Mouse (Mus musculus) midbrain, embryonic 14.5 days (tissue): ENCODE measurements at regions not wholly inside any gene's neighbourhood (a gene's known extent, or its start where the extent isn't known, plus 50 kb on each side); places are given as distances from the start of the nearest gene placed in this dataset.

Experiments used
- ATAC-seq: fragments of 200-750 bp; cut with Nextera tagmentation; 2 replicates; pipeline ENCODE4 v1.8.0; 2017; ENCODE audit warnings: moderate number of reproducible peaks, moderate library complexity; ENCODE audit not compliant: low FRiP score, low TSS enrichment
- DNase-seq: peaks from one replicate; pipeline ENCODE4 v3.0.0-alpha.2; 2015
- H3K27ac ChIP-seq: fragments of 300-500 bp; sonication (generic); replicated peaks from 2 replicates; pipeline ENCODE4 v1.5.1; 2014; ENCODE audit warnings: mild to moderate bottlenecking, low read depth, low read length, moderate library complexity
- H3K27me3 ChIP-seq: fragments of 300-500 bp; sonication (generic); 2 replicates; pipeline ENCODE4 v1.6.1; 2014; ENCODE audit warnings: low read length, control low read depth, mixed read lengths; ENCODE audit not compliant: control insufficient read depth, insufficient read depth
- H3K36me3 ChIP-seq: fragments of 300-500 bp; sonication (generic); 2 replicates; pipeline ENCODE4 v1.6.1; 2014; ENCODE audit warnings: low read length, control low read depth; ENCODE audit not compliant: control insufficient read depth, insufficient read depth
- H3K4me1 ChIP-seq: fragments of 300-500 bp; sonication (generic); 2 replicates; pipeline ENCODE4 v1.6.1; 2014; ENCODE audit warnings: mild to moderate bottlenecking, antibody characterized with exemption, low read length, control low read depth; ENCODE audit not compliant: control insufficient read depth, insufficient read depth
- H3K4me2 ChIP-seq: fragments of 300-500 bp; sonication (generic); 2 replicates; pipeline ENCODE4 v1.6.1; 2014; ENCODE audit warnings: mild to moderate bottlenecking, low read length, moderate library complexity
- H3K4me3 ChIP-seq: fragments of 300-500 bp; sonication (generic); replicated peaks from 2 replicates; pipeline ENCODE4 v1.5.1; 2014; ENCODE audit warnings: low read depth, low read length
- H3K9ac ChIP-seq: fragments of 300-500 bp; sonication (generic); replicated peaks from 2 replicates; pipeline ENCODE4 v1.6.1; 2014; ENCODE audit warnings: mild to moderate bottlenecking, low read length, moderate library complexity
- H3K9me3 ChIP-seq: fragments of 300-500 bp; sonication (generic); 2 replicates; pipeline ENCODE4 v1.6.1; 2016; ENCODE audit warnings: low read length, control low read depth, mixed read lengths; ENCODE audit not compliant: control insufficient read depth
- WGBS: fragments of 180-500 bp; shearing (Covaris S2); extraction: QIAGEN DNeasy Blood & Tissue Kit; methylation state at CpG from one replicate; pipeline ENCODE4 v1.1.7; 2014; 5-methylcytosine and 5-hydroxymethylcytosine counted together

DNA sequence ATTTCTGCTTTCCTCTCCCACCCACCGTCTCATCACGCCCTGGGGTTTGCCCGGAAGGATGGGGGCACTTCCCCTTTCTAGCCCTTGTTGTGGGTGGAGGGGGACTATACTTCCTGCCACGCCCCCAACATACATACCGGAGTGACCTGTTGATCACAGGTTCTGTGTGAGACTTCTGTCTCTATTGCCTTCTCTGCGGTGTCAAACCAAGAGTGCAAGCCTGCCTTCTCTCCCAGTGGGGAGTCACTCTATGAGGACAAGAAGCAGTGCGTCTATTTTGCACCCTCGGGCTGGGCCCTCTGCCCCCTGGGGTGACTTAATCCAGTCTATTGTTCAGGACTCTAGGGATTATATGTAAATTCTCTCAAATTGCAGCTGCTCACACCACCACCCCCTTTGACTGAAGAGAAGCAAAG is 318.8 kb downstream of the Fam49a start:
- WGBS = 3% methylated on average over 8 of the region's 8 CpGs
- Histone ChIP-seq H3K27ac (no peak overlapping the region), H3K9me3 (no peaks in the 10 kb centered on the region), H3K4me2 (peak overlapping the region; percentile 22; the same call in 1 of the 2 replicates), H3K36me3 (no peaks in the 10 kb centered on the region), H3K4me1 (peaks cover 15% of the 10 kb centered on the region), H3K27me3 (no peaks in the 10 kb centered on the region), H3K9ac (no peak overlapping the region), H3K4me3 (no peak overlapping the region)
- ATAC-seq (peak; percentile 28; the same call in 1 of the 2 replicates), DNase-seq (peak; percentile 26)

DNA sequence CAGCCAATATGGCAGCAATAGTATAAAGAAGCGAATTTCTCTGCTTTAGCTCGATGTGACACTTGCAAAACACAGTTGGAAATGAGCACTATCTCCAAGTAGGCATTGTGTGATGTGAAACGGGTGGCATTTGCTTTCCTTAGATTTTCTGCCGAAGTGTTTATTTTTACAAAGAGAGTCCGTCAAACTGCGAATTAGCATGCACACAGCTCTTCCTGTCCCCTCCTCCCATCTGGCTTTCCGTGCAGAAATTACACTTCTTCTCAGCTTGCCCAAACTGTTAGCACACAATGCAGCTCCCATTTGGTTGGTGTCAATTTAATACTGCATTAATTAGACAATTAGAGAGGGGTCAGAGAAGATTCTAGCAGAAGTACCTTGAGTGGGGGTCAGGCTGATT is 316.3 kb downstream of the Fam49a start:
- no peak overlapping the region for H3K4me3 ChIP-seq
- no peak overlapping the region for H3K4me2 ChIP-seq
- DNase-seq (peak; percentile 15), ATAC-seq (no peak)
- no peaks in the 10 kb centered on the region for H3K9me3 ChIP-seq
- H3K9ac ChIP-seq = no peak overlapping the region
- H3K27me3 ChIP-seq = no peaks in the 10 kb centered on the region
- 75% methylated on average over 7 of the region's 7 CpGs for WGBS
- peaks cover 15% of the 10 kb centered on the region for H3K4me1 ChIP-seq
- no peaks in the 10 kb centered on the region for H3K36me3 ChIP-seq
- H3K27ac ChIP-seq = no peak overlapping the region

DNA sequence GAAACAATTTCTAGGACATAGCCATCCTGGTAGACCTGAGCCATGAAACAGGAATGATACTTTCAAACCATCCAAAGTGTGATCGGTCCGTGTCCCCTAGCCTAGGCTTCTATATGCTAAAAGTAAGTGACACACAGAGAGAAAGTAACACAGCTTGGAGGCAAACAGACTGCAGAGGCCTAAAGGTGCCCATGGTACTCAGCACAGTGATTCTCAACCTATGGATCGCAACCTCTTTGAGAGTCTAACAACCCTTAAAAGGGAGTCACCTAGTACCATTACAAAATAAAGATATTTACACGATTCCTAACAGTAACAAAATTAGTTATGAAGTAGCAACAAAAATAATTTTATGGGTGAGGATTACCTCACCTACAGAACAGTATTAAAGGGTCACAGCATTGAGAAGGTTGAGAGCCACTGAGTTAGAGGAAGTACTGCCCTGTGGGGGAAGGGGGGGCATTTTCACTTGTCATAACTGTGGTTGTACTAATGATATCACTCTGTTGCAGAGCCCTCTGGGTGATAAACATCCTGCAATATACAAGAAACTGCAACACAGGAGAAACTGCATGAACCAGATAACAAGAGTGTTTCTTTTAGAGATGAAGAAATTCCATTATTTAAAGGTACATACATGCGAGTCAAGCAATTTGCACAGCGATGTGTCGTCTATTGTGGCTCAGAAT is 308.8 kb downstream of the Fam49a start:
- Histone ChIP-seq H3K9ac (no peak overlapping the region), H3K4me1 (no peaks in the 10 kb centered on the region), H3K9me3 (no peaks in the 10 kb centered on the region), H3K4me3 (no peak overlapping the region), H3K36me3 (no peaks in the 10 kb centered on the region), H3K27ac (no peak overlapping the region), H3K27me3 (no peaks in the 10 kb centered on the region), H3K4me2 (no peak overlapping the region)
- WGBS = 95% methylated on average over 7 of the region's 7 CpGs
- ATAC-seq = no peak
- DNase-seq = no peak

DNA sequence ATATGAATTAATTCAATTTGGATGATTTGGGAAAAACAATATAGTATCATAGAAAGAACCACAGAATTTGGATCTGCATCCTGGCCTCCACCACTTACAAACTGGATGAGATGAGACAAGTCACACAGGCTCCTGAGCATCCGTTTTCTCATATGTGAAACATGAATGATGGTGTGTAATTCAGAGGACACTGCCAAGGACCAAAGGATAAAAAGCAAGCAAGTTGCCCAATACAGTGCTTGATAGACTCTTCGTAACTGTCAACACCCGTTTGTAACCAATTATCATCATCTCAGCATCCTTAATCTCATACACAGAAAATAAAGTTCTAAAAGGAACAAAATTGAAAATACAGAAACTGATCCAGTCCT is 305.8 kb downstream of the Fam49a start:
- WGBS = 91% methylated on average over 3 of the region's 3 CpGs
- Histone ChIP-seq H3K9me3 (no peaks in the 10 kb centered on the region), H3K4me3 (no peak overlapping the region), H3K4me1 (no peaks in the 10 kb centered on the region), H3K9ac (no peak overlapping the region), H3K27ac (no peak overlapping the region), H3K27me3 (no peaks in the 10 kb centered on the region), H3K36me3 (no peaks in the 10 kb centered on the region), H3K4me2 (no peak overlapping the region)
- no peak for ATAC-seq
- DNase-seq = no peak

DNA sequence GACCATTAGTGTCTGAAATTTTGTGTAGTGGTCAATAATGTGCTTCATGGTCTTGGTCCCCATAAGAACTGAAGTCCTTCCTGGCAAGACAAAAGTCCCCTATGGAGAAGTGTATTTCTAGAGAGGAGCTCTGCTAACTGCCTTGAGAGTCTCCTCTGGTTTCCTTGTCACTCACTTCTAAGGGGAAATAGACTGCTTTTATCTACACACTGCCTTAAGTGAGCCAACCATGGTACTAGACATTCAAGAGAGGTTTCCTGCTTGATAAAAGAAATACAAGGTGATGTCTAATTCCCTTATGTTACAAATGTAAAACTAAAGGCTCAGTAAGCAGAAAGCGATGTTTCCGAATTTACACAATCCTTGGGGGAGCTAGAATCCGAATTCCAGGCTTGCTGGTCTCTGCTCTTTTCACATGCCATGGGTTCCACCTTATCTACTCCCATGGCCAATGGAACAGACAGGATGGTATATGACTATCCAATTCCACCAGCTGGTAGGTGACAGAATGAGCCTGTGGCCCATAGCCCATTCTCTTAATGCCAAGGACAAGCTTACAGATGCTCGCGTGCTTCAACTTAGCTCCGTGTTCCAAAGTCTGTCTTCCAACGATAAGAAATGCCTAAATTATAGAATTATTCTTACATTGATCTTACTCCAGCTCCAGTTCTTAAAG is 305.3 kb downstream of the Fam49a start:
- 95% methylated on average over 7 of the region's 7 CpGs for WGBS
- no peak for ATAC-seq

DNA sequence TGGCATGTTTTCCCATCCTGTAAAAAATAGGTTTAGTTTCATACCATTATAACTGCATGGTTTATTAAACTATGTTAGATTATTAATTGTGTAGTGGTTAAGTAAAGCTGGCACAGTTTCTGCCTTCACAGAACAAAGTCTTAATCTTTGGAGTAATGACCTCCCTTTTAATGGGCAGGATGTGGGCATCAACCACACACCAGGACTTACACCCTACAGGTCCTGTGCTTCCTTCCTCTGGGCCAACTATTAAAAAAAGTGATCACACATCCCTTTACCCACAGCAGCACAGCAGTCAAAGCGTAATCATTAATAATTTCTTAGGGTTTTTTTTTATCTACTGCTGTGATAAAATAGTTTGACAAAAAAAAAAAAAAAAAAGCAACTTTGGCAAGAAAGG is 300.3 kb downstream of the Fam49a start:
- Histone ChIP-seq H3K27ac (no peak overlapping the region), H3K9ac (no peak overlapping the region), H3K4me1 (no peaks in the 10 kb centered on the region), H3K27me3 (no peaks in the 10 kb centered on the region), H3K9me3 (no peaks in the 10 kb centered on the region), H3K4me3 (no peak overlapping the region), H3K36me3 (no peaks in the 10 kb centered on the region), H3K4me2 (no peak overlapping the region)
- ATAC-seq (no peak), DNase-seq (no peak)
- 98% methylated on average over 1 of the region's 1 CpGs for WGBS

More for the DNA sequence above, 305.3 kb downstream of the Fam49a start:
- Histone ChIP-seq H3K4me2 (no peak overlapping the region), H3K4me1 (no peaks in the 10 kb centered on the region), H3K9ac (no peak overlapping the region), H3K27me3 (no peaks in the 10 kb centered on the region), H3K4me3 (no peak overlapping the region), H3K27ac (no peak overlapping the region), H3K9me3 (no peaks in the 10 kb centered on the region), H3K36me3 (no peaks in the 10 kb centered on the region)
- no peak for DNase-seq

DNA sequence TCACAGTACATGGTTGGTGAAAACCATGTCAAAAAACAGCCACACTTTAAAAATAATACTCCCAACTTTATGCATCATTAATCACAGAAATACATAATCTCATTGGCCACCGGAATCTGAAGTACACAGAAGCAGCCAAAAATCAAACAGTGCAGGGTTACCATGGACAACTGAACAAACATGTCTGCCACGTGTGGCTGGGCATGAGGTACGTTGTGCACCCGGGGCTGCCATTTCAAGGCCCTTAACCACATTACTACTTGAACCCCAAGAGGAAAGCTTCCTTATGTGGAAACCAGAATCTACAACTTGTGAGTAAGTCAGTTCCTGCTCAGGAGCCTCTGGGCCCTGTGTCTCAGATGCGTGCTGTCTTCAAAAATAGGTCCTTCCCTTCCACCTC is 289.9 kb downstream of the Fam49a start:
- 78% methylated on average over 5 of the region's 5 CpGs for WGBS
- no peak overlapping the region for H3K4me2 ChIP-seq
- no peak for ATAC-seq
- H3K4me3 ChIP-seq = no peak overlapping the region
- H3K27ac ChIP-seq = no peak overlapping the region
- DNase-seq = no peak
- no peaks in the 10 kb centered on the region for H3K27me3 ChIP-seq
- H3K36me3 ChIP-seq = no peaks in the 10 kb centered on the region
- no peaks in the 10 kb centered on the region for H3K9me3 ChIP-seq
- H3K9ac ChIP-seq = no peak overlapping the region
- H3K4me1 ChIP-seq = no peaks in the 10 kb centered on the region

DNA sequence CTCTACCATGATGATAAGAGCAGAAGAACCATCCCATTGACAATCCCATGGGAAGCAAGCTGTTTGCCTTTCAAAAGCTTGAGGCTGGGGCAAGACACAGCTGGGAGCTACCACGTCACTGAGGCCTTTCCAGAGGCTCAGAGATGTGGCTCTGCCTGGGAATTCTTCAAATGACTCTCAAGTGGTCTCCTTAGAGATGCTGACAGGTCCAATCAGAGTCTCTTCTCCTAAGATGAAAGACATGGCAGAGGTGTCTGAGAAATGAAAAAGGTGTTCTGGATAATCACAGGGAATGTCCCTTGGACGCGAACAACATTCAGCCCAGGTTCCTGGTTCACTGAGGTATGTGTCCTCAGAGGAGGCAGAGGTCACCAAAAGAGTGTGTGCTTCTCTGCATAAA is 287.7 kb downstream of the Fam49a start:
- no peak for ATAC-seq
- Histone ChIP-seq H3K4me1 (no peaks in the 10 kb centered on the region), H3K9ac (no peak overlapping the region), H3K36me3 (no peaks in the 10 kb centered on the region), H3K27me3 (no peaks in the 10 kb centered on the region), H3K27ac (no peak overlapping the region), H3K4me2 (no peak overlapping the region), H3K9me3 (no peaks in the 10 kb centered on the region), H3K4me3 (no peak overlapping the region)
- 81% methylated on average over 3 of the region's 3 CpGs for WGBS
- no peak for DNase-seq

DNA sequence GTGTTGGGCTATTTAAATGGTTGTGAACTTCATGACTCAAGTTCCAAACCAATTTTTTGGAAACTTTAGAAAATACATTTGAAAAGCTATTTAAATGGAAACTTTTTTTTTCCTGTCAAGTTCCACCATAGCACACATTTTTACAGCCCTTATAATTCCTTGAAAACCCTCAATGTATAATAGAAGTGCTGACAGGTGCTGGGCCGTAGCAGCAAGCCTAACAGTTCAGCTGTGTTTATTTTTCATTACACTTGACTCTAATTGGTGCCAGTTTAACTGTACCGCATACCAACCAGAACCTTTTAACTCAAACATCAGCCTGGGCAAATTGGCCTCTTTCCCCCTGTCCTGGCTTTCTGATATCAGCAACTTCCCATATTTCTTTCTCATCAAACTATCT is 286.7 kb downstream of the Fam49a start:
- H3K9ac ChIP-seq = no peak overlapping the region
- no peak for DNase-seq
- no peaks in the 10 kb centered on the region for H3K27me3 ChIP-seq
- H3K36me3 ChIP-seq = no peaks in the 10 kb centered on the region
- H3K9me3 ChIP-seq = no peaks in the 10 kb centered on the region
- ATAC-seq = no peak
- no peak overlapping the region for H3K27ac ChIP-seq
- WGBS = 84% methylated on average over 2 of the region's 2 CpGs
- no peaks in the 10 kb centered on the region for H3K4me1 ChIP-seq
- no peak overlapping the region for H3K4me2 ChIP-seq
- no peak overlapping the region for H3K4me3 ChIP-seq
